Mouse (Mus musculus): ENCODE measurements at regions not wholly inside any gene's neighbourhood (a gene's known extent, or its start where the extent isn't known, plus 50 kb on each side); places are given as distances from the start of the nearest gene placed in this dataset.

- no peak for DNase-seq (ENCODE audit: low read depth, low spot score)
Measured at GRCm38 (mm10) chr13:85570886-85571527, 282.1 kb upstream of the Rasa1 start.

- no peak for DNase-seq (ENCODE audit: low read depth, low spot score)
Measured at GRCm38 (mm10) chr13:85557821-85558220, 268.9 kb upstream of the Rasa1 start.

DNA sequence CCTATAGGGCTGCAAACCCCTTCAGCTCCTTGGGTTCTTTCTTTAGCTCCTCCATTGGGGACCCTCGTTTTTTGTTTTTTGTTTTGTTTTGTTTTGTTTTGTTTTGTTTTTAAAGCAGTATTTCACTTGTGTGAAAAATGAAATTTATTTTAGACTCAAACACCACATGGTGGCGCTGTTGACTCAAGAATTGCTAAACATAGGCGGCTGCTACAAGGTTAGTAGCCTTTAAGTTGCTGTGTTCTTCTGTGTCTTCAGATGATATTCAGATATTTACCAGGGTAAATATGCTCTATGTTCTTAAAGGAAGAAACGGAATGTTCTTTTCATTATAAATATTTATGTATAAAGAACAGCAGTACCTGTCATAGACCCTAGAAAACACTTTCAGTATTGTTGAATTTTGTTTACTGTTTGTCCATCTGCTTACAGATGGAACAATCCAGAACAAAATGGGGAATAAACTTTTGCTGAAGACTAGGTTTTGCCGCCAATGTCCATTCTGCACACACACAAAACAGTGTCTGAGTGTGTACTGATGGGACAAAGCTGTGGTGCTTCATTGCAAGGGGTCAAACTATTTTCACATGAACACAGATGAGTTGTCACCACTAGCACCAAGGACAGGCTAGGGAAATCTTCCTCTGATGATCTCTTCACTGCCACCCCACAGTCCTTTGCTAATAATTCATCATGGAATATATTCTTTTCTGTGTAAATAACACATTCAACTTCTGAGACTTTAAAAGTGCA is 267.3 kb upstream of the Rasa1 start:
- peak; percentile 40 for DNase-seq (ENCODE audit: low read depth, low spot score)

- DNase-seq (ENCODE audit: low read depth, low spot score): no peak
Measured at GRCm38 (mm10) chr13:85553072-85553471, 264.1 kb upstream of the Rasa1 start.

- DNase-seq (ENCODE audit: low read depth, low spot score): no peak
Measured at GRCm38 (mm10) chr13:85509671-85510070, 220.7 kb upstream of the Rasa1 start.

DNA sequence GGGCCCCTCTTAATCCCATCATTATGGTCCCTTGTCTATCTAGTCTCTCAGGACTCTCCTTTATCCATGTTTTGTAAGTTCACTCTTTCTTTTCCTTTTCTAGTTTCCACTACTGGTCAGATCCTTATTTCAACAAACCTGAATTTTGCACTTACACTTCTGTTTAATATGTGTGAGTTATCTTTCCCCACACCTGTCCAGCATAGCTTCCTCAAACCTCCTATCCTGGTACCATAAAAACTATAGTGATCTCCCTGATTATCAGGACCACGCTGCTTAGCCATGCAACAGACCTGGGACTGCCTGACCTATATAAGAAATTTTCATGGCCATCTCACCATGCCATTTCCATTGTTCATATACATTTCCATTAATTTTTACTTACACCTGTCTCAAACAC is 219.6 kb upstream of the Rasa1 start:
- no peak for DNase-seq (ENCODE audit: low read depth, low spot score)

- no peak for DNase-seq (ENCODE audit: low read depth, low spot score)
Measured at GRCm38 (mm10) chr13:85507374-85508101, 218.6 kb upstream of the Rasa1 start.

GRCm38 (mm10) chr13:85506875-85507274 is 217.9 kb upstream of the Rasa1 start:
- no peak for DNase-seq (ENCODE audit: low read depth, low spot score)

- DNase-seq (ENCODE audit: low read depth, low spot score): no peak
Measured at GRCm38 (mm10) chr13:85506030-85506429, 217.1 kb upstream of the Rasa1 start.

DNA sequence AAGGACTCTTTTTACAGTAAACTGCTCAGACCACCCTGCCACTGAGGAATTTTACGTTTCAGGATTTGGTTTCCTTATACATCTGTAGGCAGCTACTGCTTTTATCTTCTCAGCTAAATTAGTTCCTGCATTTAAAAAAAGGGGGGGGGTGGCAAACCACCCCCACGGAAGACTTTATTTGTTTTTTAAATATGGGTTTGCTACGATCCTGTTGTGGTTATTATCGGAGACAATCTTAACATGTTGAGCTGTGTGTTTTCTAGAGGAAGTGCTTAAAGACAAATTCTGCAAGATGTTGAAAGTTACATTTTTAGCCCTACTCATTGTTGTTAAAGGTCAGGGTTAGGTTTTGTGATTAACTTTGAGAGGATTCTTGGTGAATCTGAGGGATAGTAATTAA is 216.1 kb upstream of the Rasa1 start:
- no peak for DNase-seq (ENCODE audit: low read depth, low spot score)

- no peak for DNase-seq (ENCODE audit: low read depth, low spot score)
Measured at GRCm38 (mm10) chr13:85504001-85504400, 215.1 kb upstream of the Rasa1 start.

- DNase-seq (ENCODE audit: low read depth, low spot score): no peak
Measured at GRCm38 (mm10) chr13:85498696-85499095, 209.8 kb upstream of the Rasa1 start.

DNA sequence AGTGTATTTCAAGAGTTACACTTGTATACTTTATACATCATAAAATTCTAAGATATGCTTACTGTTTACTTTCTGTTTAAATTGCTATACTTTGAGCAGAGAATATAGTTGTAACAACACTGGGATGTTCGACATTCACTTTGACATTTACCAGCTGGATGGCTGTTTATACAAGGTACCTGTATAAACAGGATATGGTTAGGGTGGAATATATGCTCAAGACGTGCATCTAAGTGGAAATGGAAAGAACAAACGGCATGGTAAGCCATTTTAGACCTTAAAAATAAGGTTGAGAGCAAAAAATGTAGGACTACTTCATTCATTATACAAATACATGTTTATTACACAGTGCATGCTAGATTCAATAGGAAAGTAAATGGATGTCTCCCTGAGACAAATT is 195.9 kb upstream of the Rasa1 start:
- no peak for DNase-seq (ENCODE audit: low read depth, low spot score)

- DNase-seq (ENCODE audit: low read depth, low spot score): no peak
Measured at GRCm38 (mm10) chr13:85483348-85483747, 194.4 kb upstream of the Rasa1 start.

DNA sequence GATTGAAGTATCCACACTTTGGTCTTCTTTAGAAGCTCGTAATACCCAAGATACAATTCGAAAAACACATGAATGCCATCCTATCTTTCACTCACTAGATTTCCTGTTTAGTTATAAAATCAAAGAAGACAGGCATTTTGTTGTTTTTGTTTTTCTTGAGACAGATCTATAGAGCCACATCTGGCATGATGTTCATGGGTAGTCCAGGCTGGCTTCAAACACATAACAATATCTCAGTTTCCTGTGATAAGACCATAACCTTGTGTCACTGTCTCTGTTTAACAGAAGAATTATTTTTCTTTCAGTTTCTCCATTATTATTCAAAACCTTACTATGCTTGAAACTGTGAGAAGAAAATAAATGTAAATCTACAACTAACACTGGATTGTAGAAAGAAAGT is 190.5 kb upstream of the Rasa1 start:
- no peak for DNase-seq (ENCODE audit: low read depth, low spot score)

GRCm38 (mm10) chr13:85476274-85476846 is 187.4 kb upstream of the Rasa1 start:
- DNase-seq (ENCODE audit: low read depth, low spot score): no peak

GRCm38 (mm10) chr13:85471340-85471739 is 182.4 kb upstream of the Rasa1 start:
- no peak for DNase-seq (ENCODE audit: low read depth, low spot score)

- DNase-seq (ENCODE audit: low read depth, low spot score): no peak
Measured at GRCm38 (mm10) chr13:85459387-85459786, 170.5 kb upstream of the Rasa1 start.

GRCm38 (mm10) chr13:85458611-85459010 is 169.7 kb upstream of the Rasa1 start:
- no peak for DNase-seq (ENCODE audit: low read depth, low spot score)

DNA sequence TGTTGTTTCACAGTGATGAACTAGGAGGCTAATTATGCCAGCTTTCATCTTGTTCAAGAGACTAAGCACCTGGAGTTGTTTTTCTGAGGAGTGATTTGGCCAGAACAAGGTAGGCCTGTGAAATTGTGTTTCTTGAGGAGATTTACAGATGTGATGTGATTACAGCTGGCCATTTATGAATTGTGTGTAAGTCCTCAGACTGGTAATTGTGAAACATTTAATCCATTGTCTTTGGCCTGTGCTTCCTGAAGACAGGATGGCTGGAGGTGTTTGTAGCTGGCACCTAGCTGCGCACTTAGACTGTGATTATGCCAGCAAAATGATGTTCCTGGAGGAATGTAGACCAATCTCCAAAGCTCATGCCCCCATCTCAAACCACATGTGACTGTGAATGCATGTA is 150.7 kb upstream of the Rasa1 start:
- no peak for DNase-seq (ENCODE audit: low read depth, low spot score)

- no peak for DNase-seq (ENCODE audit: low read depth, low spot score)
Measured at GRCm38 (mm10) chr13:85437875-85438274, 148.9 kb upstream of the Rasa1 start.

DNA sequence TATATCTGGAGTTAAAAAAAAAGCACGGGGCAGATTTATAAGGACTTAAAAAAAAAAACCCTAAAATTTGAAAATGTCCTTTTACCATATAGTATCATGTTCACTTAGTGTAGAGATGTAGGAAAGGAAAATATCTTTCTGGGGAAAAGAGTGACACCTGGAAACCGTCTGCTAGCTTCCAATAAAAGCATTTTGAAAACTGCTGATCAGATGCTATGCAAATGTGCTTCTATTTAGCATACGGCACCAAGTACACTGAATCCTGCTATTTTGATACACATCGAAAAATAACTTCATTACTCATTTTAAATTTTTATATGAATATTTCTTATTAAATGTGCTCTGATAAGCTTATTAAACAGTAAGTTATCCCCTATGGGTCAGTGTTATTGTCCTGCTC is 148.1 kb upstream of the Rasa1 start:
- DNase-seq (ENCODE audit: low read depth, low spot score): no peak
